Mouse (Mus musculus): ENCODE measurements around the gene Itga3.

DNA sequence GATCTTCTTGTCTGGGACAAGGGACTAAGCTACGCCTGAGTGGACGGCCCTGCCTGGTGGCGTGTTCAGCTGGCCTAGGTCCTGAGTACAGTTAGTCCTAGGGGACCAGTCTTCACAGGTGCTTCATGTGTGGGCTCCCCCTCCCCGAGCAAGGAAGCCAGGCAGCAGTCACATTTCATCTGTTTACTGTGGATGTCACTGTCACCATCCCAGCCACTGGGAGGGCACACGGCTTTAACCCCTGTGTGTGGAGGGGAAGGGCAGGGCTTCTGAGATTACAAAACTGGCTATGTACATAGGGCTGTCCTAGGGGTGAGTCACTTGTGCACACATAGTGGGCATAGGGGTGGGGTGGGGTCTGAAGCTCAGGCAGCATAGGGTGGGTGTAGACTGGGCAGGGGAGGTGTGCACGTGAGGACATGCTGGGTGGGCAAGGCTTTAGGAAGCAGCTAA is 50.5 kb downstream of the Itga3 start:
- TF ChIP-seq CTCF (IDR thresholded peaks at IDR 0.05; ENCODE audit: borderline replicate concordance, insufficient read depth, low read depth, low read length) (no peak), POLR2A (IDR thresholded peaks at IDR 0.05; ENCODE audit: borderline replicate concordance, insufficient read depth, low read length) (no peak)

Measured in cerebellum, adult 2 months (tissue).